Mouse (Mus musculus) embryonic facial prominence, embryonic 15.5 days (tissue): ENCODE results near the gene Smg9. TPM values are rescaled to one million over a fixed set of nuclear protein-coding genes. Genes with fewer than 3 reads are reported as not detected.
A peak's percentile ranks its signal among the peaks of the same experiment; 100 is the strongest.

Experiments used
- ATAC-seq: fragments of 200-750 bp; cut with Nextera tagmentation; 2 replicates; pipeline ENCODE4 v1.8.0; 2017; ENCODE audit warnings: low read depth, moderate TSS enrichment; ENCODE audit not compliant: insufficient number of reproducible peaks, low FRiP score, low TSS enrichment
- H3K27ac ChIP-seq: fragments of 300-500 bp; sonication (generic); replicated peaks from 2 replicates; pipeline ENCODE4 v1.5.1; 2015; ENCODE audit warnings: mild to moderate bottlenecking, inconsistent platforms
- H3K27me3 ChIP-seq: fragments of 300-500 bp; sonication (generic); 2 replicates; pipeline ENCODE4 v1.6.1; 2015; ENCODE audit warnings: inconsistent platforms
- H3K36me3 ChIP-seq: fragments of 300-500 bp; sonication (generic); 2 replicates; pipeline ENCODE4 v1.6.1; 2015; ENCODE audit warnings: mild to moderate bottlenecking, inconsistent platforms
- H3K4me1 ChIP-seq: fragments of 300-500 bp; sonication (generic); 2 replicates; pipeline ENCODE4 v1.6.1; 2015; ENCODE audit warnings: inconsistent platforms
- H3K4me2 ChIP-seq: fragments of 300-500 bp; sonication (generic); replicated peaks from 2 replicates; pipeline ENCODE4 v1.6.1; 2015; ENCODE audit warnings: mild to moderate bottlenecking, inconsistent platforms
- H3K4me3 ChIP-seq: fragments of 300-500 bp; sonication (generic); replicated peaks from 2 replicates; pipeline ENCODE4 v1.5.1; 2015; ENCODE audit warnings: mild to moderate bottlenecking, inconsistent platforms
- H3K9ac ChIP-seq: fragments of 300-500 bp; sonication (generic); 2 replicates; pipeline ENCODE4 v1.6.1; 2015; ENCODE audit warnings: inconsistent platforms
- H3K9me3 ChIP-seq: fragments of 300-500 bp; sonication (generic); replicated peaks from 2 replicates; pipeline ENCODE4 v1.6.1; 2016; ENCODE audit warnings: inconsistent platforms
- WGBS: fragments of 180-500 bp; shearing (Covaris S2); methylation state at CpG from one replicate; pipeline ENCODE4 v1.1.7; 2015; 5-methylcytosine and 5-hydroxymethylcytosine counted together
- polyA plus RNA-seq: library from polyadenylated mRNA; unstranded; fragments of >200 nt; fragmentation: Nextera tagmentation; extraction: Ambion mirVana; gene quantifications from 2 replicates; pipeline ENCODE4 v1.2.1, GENCODE M21; 2015

Gene Smg9
- polyA plus RNA-seq, 1 experiment from 2014 or later = 27.6 TPM

GRCm38 (mm10) chr7:24379934-24380333 is 19.5 kb upstream of the Smg9 start:
- no peak for ATAC-seq
- WGBS = 18% methylated on average over 7 of the region's 7 CpGs
- Histone ChIP-seq H3K4me1 (peaks cover 28% of the 10 kb centered on the region), H3K4me2 (no peak overlapping the region), H3K9ac (no peak overlapping the region), H3K36me3 (no peaks in the 10 kb centered on the region), H3K9me3 (no peaks in the 10 kb centered on the region), H3K27me3 (0 out of 2 replicates have a peak, but pooled peaks cover 10% of the 10 kb centered on the region), H3K4me3 (no peak overlapping the region), H3K27ac (no peak overlapping the region)

GRCm38 (mm10) chr7:24380370-24380769 is 19.0 kb upstream of the Smg9 start:
- Histone ChIP-seq H3K9ac (no peak overlapping the region), H3K27ac (no peak overlapping the region), H3K4me1 (peaks cover 28% of the 10 kb centered on the region), H3K36me3 (no peaks in the 10 kb centered on the region), H3K4me2 (no peak overlapping the region), H3K27me3 (0 out of 2 replicates have a peak, but pooled peaks cover 10% of the 10 kb centered on the region), H3K4me3 (no peak overlapping the region), H3K9me3 (no peaks in the 10 kb centered on the region)
- 49% methylated on average over 2 of the region's 2 CpGs for WGBS
- no peak for ATAC-seq

GRCm38 (mm10) chr7:24382730-24383372 is 16.6 kb upstream of the Smg9 start:
- no peak for ATAC-seq
- H3K9me3 ChIP-seq = no peaks in the 10 kb centered on the region
- no peak overlapping the region for H3K9ac ChIP-seq
- 62% methylated on average over 16 of the region's 16 CpGs for WGBS
- no peaks in the 10 kb centered on the region for H3K36me3 ChIP-seq
- no peak overlapping the region for H3K4me2 ChIP-seq
- H3K4me3 ChIP-seq = no peak overlapping the region
- no peak overlapping the region for H3K27ac ChIP-seq
- H3K27me3 ChIP-seq = no peaks in the 10 kb centered on the region
- H3K4me1 ChIP-seq = peaks cover 18% of the 10 kb centered on the region

- no peak overlapping the region for H3K4me2 ChIP-seq
- H3K27me3 ChIP-seq = no peaks in the 10 kb centered on the region
- peaks cover 12% of the 10 kb centered on the region for H3K4me1 ChIP-seq
- no peak overlapping the region for H3K4me3 ChIP-seq
- H3K36me3 ChIP-seq = no peaks in the 10 kb centered on the region
- WGBS = 66% methylated on average over 6 of the region's 6 CpGs
- H3K27ac ChIP-seq = no peak overlapping the region
- no peak for ATAC-seq
- H3K9ac ChIP-seq = no peak overlapping the region
- H3K9me3 ChIP-seq = no peaks in the 10 kb centered on the region
Measured at GRCm38 (mm10) chr7:24384070-24384469, 15.3 kb upstream of the Smg9 start.

- H3K9me3 ChIP-seq = no peaks in the 10 kb centered on the region
- no peaks in the 10 kb centered on the region for H3K36me3 ChIP-seq
- WGBS = 7% methylated on average over 11 of the region's 11 CpGs
- H3K9ac ChIP-seq = no peak overlapping the region
- H3K4me2 ChIP-seq = peak overlapping the region; percentile 34; the same call in 1 of the 2 replicates
- no peak overlapping the region for H3K27ac ChIP-seq
- no peaks in the 10 kb centered on the region for H3K27me3 ChIP-seq
- peaks cover 17% of the 10 kb centered on the region for H3K4me1 ChIP-seq
- ATAC-seq = no peak
- no peak overlapping the region for H3K4me3 ChIP-seq
Measured at GRCm38 (mm10) chr7:24384827-24385226, 14.6 kb upstream of the Smg9 start.

GRCm38 (mm10) chr7:24387059-24387556 is 12.3 kb upstream of the Smg9 start:
- ATAC-seq = no peak; the same call in 1 of the 2 replicates
- H3K4me1 ChIP-seq = peaks cover 32% of the 10 kb centered on the region
- WGBS = 77% methylated on average over 10 of the region's 10 CpGs
- no peak overlapping the region for H3K4me3 ChIP-seq
- no peaks in the 10 kb centered on the region for H3K27me3 ChIP-seq
- H3K9me3 ChIP-seq = no peaks in the 10 kb centered on the region
- no peak overlapping the region for H3K4me2 ChIP-seq
- no peak overlapping the region for H3K9ac ChIP-seq
- H3K36me3 ChIP-seq = no peaks in the 10 kb centered on the region
- H3K27ac ChIP-seq = no peak overlapping the region

GRCm38 (mm10) chr7:24389516-24390187 is 9.8 kb upstream of the Smg9 start:
- Histone ChIP-seq H3K9ac (no peak overlapping the region), H3K4me1 (peaks cover 35% of the 10 kb centered on the region), H3K9me3 (no peaks in the 10 kb centered on the region), H3K27me3 (no peaks in the 10 kb centered on the region), H3K36me3 (no peaks in the 10 kb centered on the region), H3K4me3 (no peak overlapping the region), H3K27ac (no peak overlapping the region), H3K4me2 (no peak overlapping the region)
- peak; percentile 31; the same call in 1 of the 2 replicates for ATAC-seq
- 43% methylated on average over 13 of the region's 13 CpGs for WGBS

- ATAC-seq = no peak
- no peaks in the 10 kb centered on the region for H3K9me3 ChIP-seq
- H3K4me3 ChIP-seq = no peak overlapping the region
- no peak overlapping the region for H3K4me2 ChIP-seq
- 40% methylated on average over 7 of the region's 7 CpGs for whole genome bisulfite sequencing
- no peaks in the 10 kb centered on the region for H3K27me3 ChIP-seq
- H3K4me1 ChIP-seq = peaks cover 33% of the 10 kb centered on the region
- no peak overlapping the region for H3K27ac ChIP-seq
- H3K36me3 ChIP-seq = no peaks in the 10 kb centered on the region
- no peak overlapping the region for H3K9ac ChIP-seq
Measured at GRCm38 (mm10) chr7:24390512-24390911, 8.9 kb upstream of the Smg9 start.

- 0 out of 2 replicates have a peak, but pooled peaks have one; percentile 16 for ATAC-seq
- WGBS = 19% methylated on average over 5 of the region's 5 CpGs
- no peak overlapping the region for H3K4me3 ChIP-seq
Measured at GRCm38 (mm10) chr7:24391077-24391476, 8.3 kb upstream of the Smg9 start.

GRCm38 (mm10) chr7:24391687-24392086 is 7.7 kb upstream of the Smg9 start:
- no peak overlapping the region for H3K4me3 ChIP-seq
- WGBS = 68% methylated on average over 2 of the region's 2 CpGs

More at GRCm38 (mm10) chr7:24391077-24391476, 8.3 kb upstream of the Smg9 start:
- peak overlapping the region; percentile 17; the same call in 1 of the 2 replicates for H3K4me2 ChIP-seq
- no peaks in the 10 kb centered on the region for H3K9me3 ChIP-seq
- H3K27ac ChIP-seq = peak overlapping the region; percentile 17; the same call in 1 of the 2 replicates
- H3K27me3 ChIP-seq = no peaks in the 10 kb centered on the region
- no peaks in the 10 kb centered on the region for H3K36me3 ChIP-seq
- no peak overlapping the region for H3K9ac ChIP-seq
- H3K4me1 ChIP-seq = peaks cover 33% of the 10 kb centered on the region

GRCm38 (mm10) chr7:24394054-24394453 is 5.4 kb upstream of the Smg9 start:
- H3K4me1 ChIP-seq = peaks cover 33% of the 10 kb centered on the region
- WGBS = 81% methylated on average over 3 of the region's 3 CpGs
- no peaks in the 10 kb centered on the region for H3K27me3 ChIP-seq
- H3K9ac ChIP-seq = no peak overlapping the region
- no peak overlapping the region for H3K4me2 ChIP-seq
- no peak for ATAC-seq
- H3K9me3 ChIP-seq = no peaks in the 10 kb centered on the region
- H3K27ac ChIP-seq = peak overlapping the region; percentile 19; the same call in 1 of the 2 replicates
- H3K36me3 ChIP-seq = no peaks in the 10 kb centered on the region
- H3K4me3 ChIP-seq = no peak overlapping the region

More at GRCm38 (mm10) chr7:24391687-24392086, 7.7 kb upstream of the Smg9 start:
- Histone ChIP-seq H3K27ac (no peak overlapping the region), H3K27me3 (no peaks in the 10 kb centered on the region), H3K36me3 (no peaks in the 10 kb centered on the region), H3K9me3 (no peaks in the 10 kb centered on the region), H3K9ac (no peak overlapping the region), H3K4me1 (peaks cover 33% of the 10 kb centered on the region), H3K4me2 (no peak overlapping the region)
- no peak for ATAC-seq
